Mouse (Mus musculus): ENCODE data around the gene Sult6b2. TPM values are rescaled to one million over a fixed set of nuclear protein-coding genes. Genes with fewer than 3 reads are reported as not detected.

The Sult6b2 gene
- polyA plus RNA-seq, 1 experiment from 2014 or later: not detected

DNA sequence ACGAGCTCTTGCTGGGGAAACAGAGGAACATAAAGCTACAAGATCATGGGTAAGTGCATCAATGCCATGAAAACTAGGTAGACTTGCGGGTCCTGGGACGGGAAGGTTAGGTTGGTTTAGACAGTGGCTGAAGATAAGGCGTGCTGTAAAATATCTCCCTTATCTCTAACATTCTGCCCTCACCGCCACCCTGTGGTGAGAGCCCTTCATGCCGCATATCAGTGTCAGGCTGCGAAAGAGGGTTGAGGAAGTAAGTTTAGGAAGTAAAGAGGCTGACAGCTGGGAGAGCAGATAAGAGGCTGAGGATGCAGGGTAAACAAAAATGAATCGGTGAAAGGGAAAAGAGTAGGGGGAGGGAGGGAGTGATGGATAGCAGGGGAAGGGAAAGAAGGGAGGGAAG, 26.9 kb upstream of the Sult6b2 start:
- DNase-seq (ENCODE audit: low spot score) (no peak), ATAC-seq (replicated peaks; ENCODE audit: low FRiP score, low read depth) (no peak)
- no peaks in the 10 kb centered on the region for H3K4me1 ChIP-seq (replicated peaks; ENCODE audit: insufficient read depth, low read length)
- no peaks in the 10 kb centered on the region for H3K9me3 ChIP-seq (replicated peaks; ENCODE audit: low read length)
- TF ChIP-seq CTCF (IDR thresholded peaks at IDR 0.05; ENCODE audit: low read depth): peak; percentile 50; the same call in 1 of the 2 replicates
- H3K27ac ChIP-seq: no peak overlapping the region
- no peaks in the 10 kb centered on the region for H3K27me3 ChIP-seq (ENCODE audit: insufficient read depth, low read length)
- H3K9ac ChIP-seq (ENCODE audit: low read depth, low read length): no peak overlapping the region
- H3K36me3 ChIP-seq (ENCODE audit: insufficient read depth, low read length): no peaks in the 10 kb centered on the region
- H3K4me2 ChIP-seq (ENCODE audit: low read length): no peak overlapping the region
- WGBS: 39% methylated on average over 8 of the region's 8 CpGs
- H3K4me3 ChIP-seq (replicated peaks; ENCODE audit: low read depth, low read length): no peak overlapping the region

DNA sequence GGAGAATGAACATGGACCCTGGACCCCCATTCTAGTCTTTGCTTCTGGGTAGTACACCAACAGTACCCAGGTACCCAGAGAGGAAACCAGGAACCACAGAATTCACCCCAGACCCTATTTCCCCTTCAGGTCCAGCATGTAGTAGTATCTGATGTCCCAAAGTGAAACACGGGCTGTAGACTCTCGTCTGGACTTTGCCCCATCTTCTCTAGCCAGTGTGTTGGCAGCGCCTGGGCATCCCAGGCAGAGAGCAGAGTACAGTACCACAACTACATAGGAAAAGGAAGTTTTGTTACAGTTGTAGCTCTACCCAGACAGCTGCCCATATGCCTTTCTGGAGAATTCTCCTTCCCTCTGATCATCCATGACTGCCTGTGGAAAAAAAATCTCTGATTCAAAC, 25.9 kb upstream of the Sult6b2 start:
- Histone ChIP-seq H3K4me3 (replicated peaks; ENCODE audit: low read depth, low read length) (no peak overlapping the region), H3K4me1 (replicated peaks; ENCODE audit: insufficient read depth, low read length) (no peaks in the 10 kb centered on the region), H3K4me2 (ENCODE audit: low read length) (no peak overlapping the region), H3K27me3 (ENCODE audit: insufficient read depth, low read length) (no peaks in the 10 kb centered on the region), H3K36me3 (ENCODE audit: insufficient read depth, low read length) (no peaks in the 10 kb centered on the region), H3K27ac (no peak overlapping the region), H3K9ac (ENCODE audit: low read depth, low read length) (no peak overlapping the region), H3K9me3 (replicated peaks; ENCODE audit: low read length) (no peaks in the 10 kb centered on the region)
- DNase-seq (ENCODE audit: low spot score) (no peak), ATAC-seq (replicated peaks; ENCODE audit: low FRiP score, low read depth) (no peak)
- TF ChIP-seq CTCF (IDR thresholded peaks at IDR 0.05; ENCODE audit: low read depth): no peak
- 91% methylated on average over 3 of the region's 3 CpGs for WGBS

DNA sequence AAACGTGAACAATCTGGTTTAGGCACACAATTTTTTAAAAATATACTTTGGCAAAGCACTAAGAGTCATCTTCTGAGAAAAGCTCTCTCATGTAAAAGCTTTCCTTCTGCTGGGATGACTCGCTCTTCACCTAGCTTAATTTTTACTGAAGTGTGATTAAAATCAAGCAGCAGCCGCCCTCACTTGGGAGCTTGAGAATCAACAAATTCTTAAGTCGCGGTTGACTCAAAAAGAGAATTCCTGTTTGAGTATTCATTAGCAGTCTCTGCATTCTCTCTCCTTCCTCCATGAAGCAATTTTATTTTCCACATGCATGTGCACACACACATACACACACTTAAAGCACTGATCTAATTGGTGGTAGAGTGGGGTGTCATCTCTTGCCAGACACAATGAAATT, 21.1 kb upstream of the Sult6b2 start:
- Histone ChIP-seq H3K27ac (no peak overlapping the region), H3K27me3 (ENCODE audit: insufficient read depth, low read length) (no peaks in the 10 kb centered on the region), H3K4me3 (replicated peaks; ENCODE audit: low read depth, low read length) (no peak overlapping the region), H3K4me2 (ENCODE audit: low read length) (no peak overlapping the region), H3K9ac (ENCODE audit: low read depth, low read length) (no peak overlapping the region), H3K4me1 (replicated peaks; ENCODE audit: insufficient read depth, low read length) (no peaks in the 10 kb centered on the region), H3K9me3 (replicated peaks; ENCODE audit: low read length) (no peaks in the 10 kb centered on the region), H3K36me3 (ENCODE audit: insufficient read depth, low read length) (no peaks in the 10 kb centered on the region)
- 65% methylated on average over 5 of the region's 5 CpGs for WGBS
- TF ChIP-seq CTCF (IDR thresholded peaks at IDR 0.05; ENCODE audit: low read depth): no peak
- no peak for DNase-seq (ENCODE audit: low spot score)
- ATAC-seq (replicated peaks; ENCODE audit: low FRiP score, low read depth): no peak

DNA sequence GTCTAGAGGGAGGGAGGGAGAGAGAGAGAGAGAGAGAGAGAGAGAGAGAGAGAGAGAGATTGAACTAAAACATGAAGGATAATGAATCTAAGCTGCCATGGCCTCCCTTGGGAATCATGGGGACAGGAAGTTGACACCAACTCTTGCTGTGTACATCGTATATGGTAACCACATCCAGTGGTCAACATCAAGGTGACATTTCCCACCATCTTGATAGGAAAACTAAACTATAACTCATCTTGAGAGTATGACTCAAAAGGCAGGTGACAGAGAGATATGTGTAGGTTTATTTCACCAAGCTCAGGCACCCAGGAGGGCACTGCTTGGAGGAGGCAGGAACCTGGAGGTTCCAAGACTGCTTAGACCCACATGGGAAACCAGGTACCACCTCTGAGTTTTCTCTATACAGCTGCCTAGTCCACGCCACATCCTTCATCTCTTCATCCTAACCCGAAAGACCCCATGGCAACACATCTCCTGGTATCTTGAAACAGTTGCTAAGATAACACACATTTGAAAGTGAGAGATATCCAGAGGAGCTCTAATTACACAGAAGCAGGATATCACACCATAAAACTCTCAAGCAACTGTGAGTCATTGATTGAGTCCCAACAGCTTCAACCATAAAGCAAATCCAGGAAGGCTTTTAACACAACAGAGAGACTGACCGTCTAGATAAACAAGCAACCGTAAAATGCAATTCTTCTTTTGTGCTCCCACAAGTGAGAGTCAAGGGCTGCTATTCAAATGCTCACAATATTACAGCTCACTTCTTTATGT, 18.9 kb upstream of the Sult6b2 start:
- ATAC-seq (replicated peaks; ENCODE audit: low FRiP score, low read depth) (no peak), DNase-seq (ENCODE audit: low spot score) (no peak)
- Histone ChIP-seq H3K9me3 (replicated peaks; ENCODE audit: low read length) (no peaks in the 10 kb centered on the region), H3K4me2 (ENCODE audit: low read length) (no peak overlapping the region), H3K36me3 (ENCODE audit: insufficient read depth, low read length) (no peaks in the 10 kb centered on the region), H3K27me3 (ENCODE audit: insufficient read depth, low read length) (no peaks in the 10 kb centered on the region), H3K27ac (no peak overlapping the region), H3K9ac (ENCODE audit: low read depth, low read length) (no peak overlapping the region), H3K4me1 (replicated peaks; ENCODE audit: insufficient read depth, low read length) (no peaks in the 10 kb centered on the region), H3K4me3 (replicated peaks; ENCODE audit: low read depth, low read length) (no peak overlapping the region)
- TF ChIP-seq CTCF (IDR thresholded peaks at IDR 0.05; ENCODE audit: low read depth): no peak
- 43% methylated on average over 5 of the region's 5 CpGs for WGBS

DNA sequence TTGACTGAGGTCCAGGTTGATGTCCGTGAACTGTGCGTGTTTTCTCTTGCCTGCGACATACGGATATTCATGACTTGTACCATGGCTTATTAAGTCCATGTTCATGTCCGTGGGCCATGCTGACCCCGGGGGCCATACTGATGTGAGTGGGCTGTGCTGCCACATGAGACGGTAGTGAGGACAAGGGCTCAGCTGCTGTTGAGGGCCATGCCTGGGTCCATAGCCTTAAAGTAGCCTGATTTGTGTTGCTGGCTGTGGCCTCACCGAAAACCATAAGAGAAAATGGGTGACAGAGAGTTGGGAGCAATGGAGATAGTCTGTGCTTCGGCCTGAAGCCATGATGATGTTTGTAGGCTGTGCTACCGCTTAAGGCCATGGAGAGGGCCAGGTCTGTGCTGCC, 14.0 kb upstream of the Sult6b2 start:
- Histone ChIP-seq H3K27ac (no peak overlapping the region), H3K4me2 (ENCODE audit: low read length) (no peak overlapping the region), H3K9me3 (replicated peaks; ENCODE audit: low read length) (no peaks in the 10 kb centered on the region), H3K36me3 (ENCODE audit: insufficient read depth, low read length) (no peaks in the 10 kb centered on the region), H3K27me3 (ENCODE audit: insufficient read depth, low read length) (no peaks in the 10 kb centered on the region), H3K4me3 (replicated peaks; ENCODE audit: low read depth, low read length) (no peak overlapping the region), H3K9ac (ENCODE audit: low read depth, low read length) (no peak overlapping the region), H3K4me1 (replicated peaks; ENCODE audit: insufficient read depth, low read length) (no peaks in the 10 kb centered on the region)
- TF ChIP-seq CTCF (IDR thresholded peaks at IDR 0.05; ENCODE audit: low read depth): no peak
- 94% methylated on average over 10 of the region's 10 CpGs for WGBS
- no peak for DNase-seq (ENCODE audit: low spot score)
- no peak for ATAC-seq (replicated peaks; ENCODE audit: low FRiP score, low read depth)

DNA sequence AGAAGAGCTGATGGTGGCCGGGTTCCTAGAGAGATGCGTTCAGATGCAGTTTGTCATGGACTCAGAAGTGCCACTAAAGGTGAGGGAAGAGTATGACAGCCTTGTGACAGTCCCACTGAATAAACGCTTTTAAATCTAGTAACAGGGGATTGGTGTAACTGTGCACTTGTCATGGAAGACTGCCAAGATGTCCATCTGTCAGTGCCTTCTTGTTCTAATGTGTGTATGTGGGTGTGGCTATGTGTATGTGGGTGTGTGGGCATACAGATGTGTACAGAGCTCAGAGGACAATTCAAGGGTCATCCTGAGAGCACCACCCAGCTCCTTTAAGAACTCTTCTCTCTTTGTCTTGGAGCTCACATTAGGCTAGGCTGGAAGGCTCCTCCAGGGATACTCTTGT, 11.2 kb upstream of the Sult6b2 start:
- TF ChIP-seq CTCF (IDR thresholded peaks at IDR 0.05; ENCODE audit: low read depth): no peak
- 78% methylated on average over 3 of the region's 3 CpGs for WGBS

More for the DNA sequence above, 11.2 kb upstream of the Sult6b2 start:
- DNase-seq (ENCODE audit: low spot score) (no peak), ATAC-seq (replicated peaks; ENCODE audit: low FRiP score, low read depth) (no peak)
- Histone ChIP-seq H3K27ac (no peak overlapping the region), H3K9me3 (replicated peaks; ENCODE audit: low read length) (no peaks in the 10 kb centered on the region), H3K36me3 (ENCODE audit: insufficient read depth, low read length) (no peaks in the 10 kb centered on the region), H3K4me2 (ENCODE audit: low read length) (no peak overlapping the region), H3K27me3 (ENCODE audit: insufficient read depth, low read length) (no peaks in the 10 kb centered on the region), H3K9ac (ENCODE audit: low read depth, low read length) (no peak overlapping the region), H3K4me1 (replicated peaks; ENCODE audit: insufficient read depth, low read length) (no peaks in the 10 kb centered on the region), H3K4me3 (replicated peaks; ENCODE audit: low read depth, low read length) (no peak overlapping the region)

All from kidney, postnatal 0 days (tissue).